Mouse (Mus musculus) liver, adult 2 months (tissue): ENCODE results near the gene Fyttd1.

Experiments
- CTCF ChIP-seq: fragments of 200-500 bp; IDR thresholded peaks from 2 replicates; pipeline ENCODE4 v1.5.1; 2011; ENCODE audit warnings: low read depth, low read length, control low read depth
- POLR2A ChIP-seq: fragments of 200-500 bp; IDR thresholded peaks from 2 replicates; pipeline ENCODE4 v1.6.1; 2011; ENCODE audit warnings: low read length, control low read depth; ENCODE audit not compliant: insufficient read depth; ENCODE audit errors: extremely low read depth

- TF ChIP-seq CTCF (no peak), POLR2A (no peak)
Observed at GRCm38 (mm10) chr16:32954304-32954703, 77.0 kb downstream of the Fyttd1 start.
